Comparison of ENCODE assay signal across 10 mouse cellular contexts in the genomic region with DNA sequence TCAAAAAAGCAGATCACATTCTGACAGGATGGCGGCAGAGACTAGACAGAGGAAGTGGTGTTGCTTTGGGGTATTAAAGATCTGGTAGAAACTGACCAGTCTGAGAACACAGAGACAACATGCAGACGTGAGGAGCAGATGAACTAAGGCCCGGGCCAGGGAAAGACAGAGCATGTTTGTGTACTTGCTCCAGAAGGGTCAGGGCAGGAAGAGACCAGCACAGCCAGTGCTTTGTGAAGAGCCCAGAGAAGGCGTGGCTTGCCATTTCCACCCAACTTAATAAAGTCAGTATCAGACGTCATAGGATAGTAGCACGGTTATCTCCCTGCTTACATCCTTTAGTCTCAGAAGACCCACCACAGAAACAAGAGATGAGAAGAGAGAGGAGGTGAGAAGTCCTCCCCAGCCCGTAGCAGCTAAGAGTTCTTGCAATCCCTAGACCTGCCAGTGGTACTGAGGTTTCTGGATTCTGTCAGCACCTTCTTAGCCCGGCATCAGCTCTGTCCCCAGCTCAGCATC.
DNase-seq lines count a peak whose midpoint lies in the region; ATAC-seq lines count a peak whose summit lies in the region.
"Had no signal": no experiment of that assay in that cellular context is flagged by ENCODE, and none has a peak within 500 bp of the region (broad histone marks: within the 10 kb centered on the region; RNA-seq: fewer than 3 reads in every experiment).

No protein-coding gene starts in this region.

- H3K27ac ChIP-seq in kidney, embryonic 15.5 days, result no peak overlapping the region
- H3K27ac ChIP-seq: embryonic facial prominence, embryonic 13.5 days; liver, embryonic 15.5 days had no signal

- no peaks in the 10 kb centered on the region for H3K9me3 ChIP-seq in kidney, embryonic 15.5 days (replicated peaks)
- H3K9me3 ChIP-seq: embryonic facial prominence, embryonic 13.5 days; liver, embryonic 15.5 days had no signal

- H3K4me2 ChIP-seq in kidney, embryonic 15.5 days, result no peak overlapping the region
- H3K4me2 ChIP-seq: embryonic facial prominence, embryonic 13.5 days; liver, embryonic 15.5 days had no signal

- H3K27me3 ChIP-seq in kidney, embryonic 15.5 days, result no peaks in the 10 kb centered on the region
- H3K27me3 ChIP-seq: embryonic facial prominence, embryonic 13.5 days; liver, embryonic 15.5 days had no signal

- WGBS in kidney, embryonic 15.5 days, result 54% methylated on average over 8 of the region's 8 CpGs

- H3K9ac ChIP-seq in kidney, embryonic 15.5 days, result no peak overlapping the region
- H3K9ac ChIP-seq: embryonic facial prominence, embryonic 13.5 days; liver, embryonic 15.5 days had no signal

- no peak overlapping the region for H3K4me3 ChIP-seq in kidney, embryonic 15.5 days (replicated peaks)
- H3K4me3 ChIP-seq: embryonic facial prominence, embryonic 13.5 days; liver, embryonic 15.5 days had no signal

- H3K36me3 ChIP-seq in kidney, embryonic 15.5 days, result peaks cover 9% of the 10 kb centered on the region; the same call in 1 of the 2 replicates
- H3K36me3 ChIP-seq: liver, embryonic 15.5 days had no signal

- no peaks in the 10 kb centered on the region for H3K4me1 ChIP-seq in kidney, embryonic 15.5 days
- H3K4me1 ChIP-seq: liver, embryonic 15.5 days had no signal

- peak; percentile 9 for DNase-seq in adrenal gland, postnatal 10 days
- no peak for DNase-seq in adrenal gland, postnatal 14 days
- peak; percentile 12 for DNase-seq in kidney, adult 18-20 months
- DNase-seq in right cerebral cortex, adult 18-20 months, result peak; percentile 26
- no peak for DNase-seq in right cerebral cortex, postnatal 14 days
- peak; percentile 28 for DNase-seq in telencephalon, adult 2 months (ENCODE audit: low read depth, low spot score)
- no peak for DNase-seq in ovary, adult 18-20 months (ENCODE audit: low spot score)

- no peak for ATAC-seq in kidney, embryonic 15.5 days (replicated peaks; ENCODE audit: low FRiP score)

Comparison
In these comparisons a context has a peak if more than half of its experiments do, and no peak if none do; other contexts are left out.
1. DNase-seq: peak in adrenal gland, postnatal 10 days (single experiment), kidney, adult 18-20 months (single experiment), right cerebral cortex, adult 18-20 months (single experiment) and telencephalon, adult 2 months (single experiment); none in adrenal gland, postnatal 14 days (single experiment), right cerebral cortex, postnatal 14 days (single experiment) and ovary, adult 18-20 months (single experiment).